Mouse (Mus musculus): ENCODE results near the gene Tnks2.

GRCm38 (mm10) chr19:36932097-36932496 is 98.1 kb downstream of the Tnks2 start:
- no peak for TF ChIP-seq POLR2A (IDR thresholded peaks at IDR 0.05; ENCODE audit: extremely low read depth, insufficient read depth, low read length)
- no peak for TF ChIP-seq CTCF (IDR thresholded peaks at IDR 0.05; ENCODE audit: low read depth, low read length)
